Mouse (Mus musculus): ENCODE measurements around the gene Lmo1.
"Not testable (repeated sequence)": the region's sequence is repeated elsewhere in the genome, so short reads cannot be mapped to it uniquely, and the experiment has no call there.

Lmo1 gene

GRCm38 (mm10) chr7:109174337-109174948, 564 bp downstream of the Lmo1 start:
- DNase-seq = peak; percentile 87

- DNase-seq = peak; percentile 16
These were observed 3.1 kb downstream of the Lmo1 start for GRCm38 (mm10) chr7:109171874-109172273.

GRCm38 (mm10) chr7:109170441-109170820, 4.6 kb downstream of the Lmo1 start:
- DNase-seq = peak; percentile 89

GRCm38 (mm10) chr7:109169505-109170440, 5.2 kb downstream of the Lmo1 start:
- peak; percentile 80 for DNase-seq

- DNase-seq = peak; percentile 37
These were observed 6.3 kb downstream of the Lmo1 start for GRCm38 (mm10) chr7:109168716-109169115.

- DNase-seq = peak; percentile 19
These were observed 8.9 kb downstream of the Lmo1 start for GRCm38 (mm10) chr7:109165931-109166585.

- no peak for DNase-seq
These were observed 20.7 kb downstream of the Lmo1 start for GRCm38 (mm10) chr7:109154331-109154730.

- no peak for DNase-seq
These were observed 21.5 kb downstream of the Lmo1 start for GRCm38 (mm10) chr7:109153538-109153937.

- no peak for DNase-seq
These were observed 23.9 kb downstream of the Lmo1 start for GRCm38 (mm10) chr7:109151088-109151487.

GRCm38 (mm10) chr7:109145211-109145610, 29.8 kb downstream of the Lmo1 start:
- DNase-seq = no peak

GRCm38 (mm10) chr7:109144705-109145104, 30.3 kb downstream of the Lmo1 start:
- DNase-seq = no peak

GRCm38 (mm10) chr7:109142564-109142963, 32.4 kb downstream of the Lmo1 start:
- no peak for DNase-seq

- no peak for DNase-seq
These were observed 33.3 kb downstream of the Lmo1 start for GRCm38 (mm10) chr7:109141753-109142152.

- no peak for DNase-seq
These were observed 34.0 kb downstream of the Lmo1 start for GRCm38 (mm10) chr7:109141054-109141453.

GRCm38 (mm10) chr7:109139405-109139804, 35.6 kb downstream of the Lmo1 start:
- DNase-seq = peak; percentile 85

GRCm38 (mm10) chr7:109137441-109137840, 37.6 kb downstream of the Lmo1 start:
- DNase-seq = peak; percentile 60

GRCm38 (mm10) chr7:109131565-109131964, 43.4 kb downstream of the Lmo1 start:
- DNase-seq = no peak

GRCm38 (mm10) chr7:109129946-109130686, 44.9 kb downstream of the Lmo1 start:
- no peak for DNase-seq

- DNase-seq = no peak
These were observed 45.6 kb downstream of the Lmo1 start for GRCm38 (mm10) chr7:109129442-109129841.

- no peak for DNase-seq
These were observed 59.1 kb downstream of the Lmo1 start for GRCm38 (mm10) chr7:109115929-109116328.

- not testable (repeated sequence) for DNase-seq
These were observed 59.5 kb downstream of the Lmo1 start for GRCm38 (mm10) chr7:109115488-109115887.

GRCm38 (mm10) chr7:109114950-109115349, 60.1 kb downstream of the Lmo1 start:
- DNase-seq = no peak

GRCm38 (mm10) chr7:109111000-109111399, 64.0 kb downstream of the Lmo1 start:
- DNase-seq = no peak

Measured in cerebellum, adult 11-12 months (tissue).